Mouse (Mus musculus): ENCODE measurements at regions not wholly inside any gene's neighbourhood (a gene's known extent, or its start where the extent isn't known, plus 50 kb on each side); places are given as distances from the start of the nearest gene placed in this dataset.

- Histone ChIP-seq H3K9ac (ENCODE audit: control insufficient read depth, low read depth, low read length, poor library complexity, severe bottlenecking) (no peak overlapping the region), H3K27ac (ENCODE audit: control insufficient read depth, low read depth, low read length) (no peak overlapping the region), H3K4me3 (ENCODE audit: control insufficient read depth in 1 of 2, insufficient read depth in 1 of 2, low read depth in 2 of 2, low read length in 2 of 2) (no peak overlapping the region), H3K27me3 (ENCODE audit: control insufficient read depth in 1 of 2, insufficient read depth in 2 of 2, low read length in 2 of 2) (peaks cover 0 to 3% of the 10 kb centered on the region in 2 experiments; a peak in 2 of 4 replicates), H3K36me3 (ENCODE audit: control insufficient read depth in 1 of 2, insufficient read depth in 2 of 2, low read length in 2 of 2) (no peaks in the 10 kb centered on the region), H3K4me1 (ENCODE audit: control insufficient read depth in 1 of 2, insufficient read depth in 2 of 2, low read length in 2 of 2) (no peaks in the 10 kb centered on the region), H3K9me3 (replicated peaks; ENCODE audit: insufficient read depth, low read length) (no peaks in the 10 kb centered on the region), H3K79me2 (ENCODE audit: control insufficient read depth, insufficient read depth, low read length, poor library complexity) (no peaks in the 10 kb centered on the region)
- TF ChIP-seq MAZ (IDR thresholded peaks at IDR 0.05; ENCODE audit: low read depth, low read length) (no peak), ZNF384 (IDR thresholded peaks at IDR 0.05; ENCODE audit: low read depth, low read length) (no peak), SIN3A (IDR thresholded peaks at IDR 0.05; ENCODE audit: low read length) (no peak), RCOR1 (IDR thresholded peaks at IDR 0.05; ENCODE audit: low read depth, low read length) (no peak), TAL1 (IDR thresholded peaks at IDR 0.05; ENCODE audit: low read length) (no peak), GATA1 (IDR thresholded peaks at IDR 0.05; ENCODE audit: low read depth, low read length) (no peak), ZKSCAN1 (IDR thresholded peaks at IDR 0.05; ENCODE audit: low read depth, low read length) (no peak), USF2 (IDR thresholded peaks at IDR 0.05; ENCODE audit: borderline replicate concordance in 1 of 2, insufficient read depth in 1 of 2, low read depth in 1 of 2, low read length in 2 of 2) (no peak)
- DNase-seq (ENCODE audit: low read depth, low spot score), result no peak
Observed at GRCm38 (mm10) chr13:97390449-97390930, 149.6 kb downstream of the Enc1 start.

GRCm38 (mm10) chr13:97388851-97389479 is 148.1 kb downstream of the Enc1 start:
- H3K27me3 ChIP-seq (ENCODE audit: control insufficient read depth in 1 of 2, insufficient read depth in 2 of 2, low read length in 2 of 2), result peaks cover 0 to 3% of the 10 kb centered on the region in 2 experiments; a peak in 2 of 4 replicates
- TF ChIP-seq KAT2A (conservative IDR thresholded peaks at IDR 0.05; ENCODE audit: low read depth, low read length) (no peak), MXI1 (IDR thresholded peaks at IDR 0.05; ENCODE audit: low read depth, low read length) (no peak), HCFC1 (IDR thresholded peaks at IDR 0.05; ENCODE audit: low read depth, low read length) (no peak), GABPA (IDR thresholded peaks at IDR 0.05; ENCODE audit: low read depth, low read length) (no peak), MEF2A (IDR thresholded peaks at IDR 0.05; ENCODE audit: extremely low read depth, insufficient replicate concordance, low read depth, low read length, poor library complexity, severe bottlenecking) (no peak), POLR2AphosphoS5 (IDR thresholded peaks at IDR 0.05; ENCODE audit: borderline replicate concordance, low read depth, low read length) (no peak), TBP (IDR thresholded peaks at IDR 0.05; ENCODE audit: low read depth, low read length) (no peak), ZKSCAN1 (IDR thresholded peaks at IDR 0.05; ENCODE audit: low read depth, low read length) (no peak), CHD2 (IDR thresholded peaks at IDR 0.05; ENCODE audit: low read length) (no peak), POLR2AphosphoS2 (IDR thresholded peaks at IDR 0.05; ENCODE audit: low read length) (no peak), RAD21 (IDR thresholded peaks at IDR 0.05; ENCODE audit: low read depth, low read length) (no peak)
- H3K79me2 ChIP-seq (ENCODE audit: control insufficient read depth, insufficient read depth, low read length, poor library complexity), result no peaks in the 10 kb centered on the region
- DNase-seq (ENCODE audit: low read depth, low spot score), result no peak
- no peak overlapping the region for H3K9ac ChIP-seq (ENCODE audit: control insufficient read depth, low read depth, low read length, poor library complexity, severe bottlenecking)
- H3K36me3 ChIP-seq (ENCODE audit: control insufficient read depth in 1 of 2, insufficient read depth in 2 of 2, low read length in 2 of 2), result no peaks in the 10 kb centered on the region
- no peak overlapping the region for H3K4me3 ChIP-seq (ENCODE audit: control insufficient read depth in 1 of 2, insufficient read depth in 1 of 2, low read depth in 2 of 2, low read length in 2 of 2)
- no peaks in the 10 kb centered on the region for H3K9me3 ChIP-seq (replicated peaks; ENCODE audit: insufficient read depth, low read length)
- H3K27ac ChIP-seq (ENCODE audit: control insufficient read depth, low read depth, low read length), result no peak overlapping the region
- H3K4me1 ChIP-seq (ENCODE audit: control insufficient read depth in 1 of 2, insufficient read depth in 2 of 2, low read length in 2 of 2), result no peaks in the 10 kb centered on the region

All from MEL (cell line).